In genomic region chr15:4648626-4649025, GRCm38 (mm10) we compare ENCODE assay signal across 14 mouse cellular contexts.
"Had no signal": no experiment of that assay in that cellular context is flagged by ENCODE, and none has a peak within 500 bp of the region (broad histone marks: within the 10 kb centered on the region; RNA-seq: fewer than 3 reads in every experiment).

No protein-coding gene starts in this region.

- H3K9me3 ChIP-seq: limb, embryonic 15.5 days; liver, embryonic 12.5 days; stomach, embryonic 15.5 days had no signal

- ATAC-seq: intestine, postnatal 0 days; liver, embryonic 12.5 days had no signal

- H3K4me1 ChIP-seq: limb, embryonic 15.5 days; liver, embryonic 12.5 days; stomach, embryonic 15.5 days had no signal

- H3K36me3 ChIP-seq: limb, embryonic 15.5 days; liver, embryonic 12.5 days; stomach, embryonic 15.5 days had no signal

- H3K9ac ChIP-seq: limb, embryonic 15.5 days; liver, embryonic 12.5 days; lung, embryonic 14.5 days; stomach, embryonic 15.5 days had no signal

- H3K4me3 ChIP-seq: left cerebral cortex, adult 2 months; limb, embryonic 15.5 days; liver, embryonic 12.5 days; myocyte; stomach, embryonic 15.5 days had no signal

- H3K27ac ChIP-seq: left cerebral cortex, adult 2 months; limb, embryonic 15.5 days; liver, embryonic 12.5 days; stomach, embryonic 15.5 days had no signal

- DNase-seq: kidney, adult 8-10 months; kidney, postnatal 25 days; lung, embryonic 14.5 days; lung, postnatal 10 days; lung, postnatal 4 days; retina, postnatal 1 day; right cerebral cortex, postnatal 14 days; thymus, postnatal 36 days had no signal

- H3K27me3 ChIP-seq: limb, embryonic 15.5 days; liver, embryonic 12.5 days; stomach, embryonic 15.5 days had no signal

- H3K4me2 ChIP-seq: limb, embryonic 15.5 days; liver, embryonic 12.5 days; lung, embryonic 14.5 days; stomach, embryonic 15.5 days had no signal
